Comparison of ENCODE assay signal across 10 mouse cellular contexts in the genomic region with DNA sequence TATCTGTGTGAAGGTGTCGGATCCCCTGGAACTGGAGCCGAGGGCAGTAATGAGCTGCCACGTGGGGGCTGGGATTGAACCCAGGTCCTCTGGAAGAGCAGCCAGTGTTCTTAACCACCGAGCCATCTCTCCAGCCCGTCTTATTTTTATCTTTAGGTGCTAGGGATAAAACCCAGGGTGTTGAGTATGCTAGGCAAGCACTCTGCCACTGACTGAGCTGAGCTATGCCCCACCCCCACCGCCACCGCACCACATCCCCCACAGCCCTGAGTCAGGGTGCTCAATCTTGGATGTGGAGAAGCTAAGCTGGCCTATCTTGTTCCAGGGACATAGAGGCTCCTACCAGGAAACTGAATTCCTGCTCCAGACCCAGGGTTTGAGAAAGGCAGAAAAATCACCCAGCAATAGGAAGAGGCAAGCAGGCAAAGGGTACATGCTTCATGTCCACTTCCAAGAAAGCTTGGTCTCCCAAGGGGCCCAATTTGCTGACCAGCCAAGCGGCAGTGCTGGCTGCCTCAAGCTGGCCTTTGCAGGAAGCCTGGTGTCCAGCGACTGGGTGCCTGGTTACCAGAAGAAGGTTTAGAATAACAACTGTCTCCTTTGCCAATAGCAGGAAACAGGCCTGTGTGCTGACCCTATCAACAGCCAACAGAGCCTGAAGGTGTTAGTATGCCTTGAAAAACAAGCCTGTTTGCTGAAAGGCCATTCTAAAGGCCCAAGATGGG. TPM values are rescaled to one million over a fixed set of nuclear protein-coding genes. Genes with fewer than 3 reads are reported as not detected.
DNase-seq lines count a peak whose midpoint lies in the region; ATAC-seq lines count a peak whose summit lies in the region.
"Had no signal": no experiment of that assay in that cellular context is flagged by ENCODE, and none has a peak within 500 bp of the region (broad histone marks: within the 10 kb centered on the region; RNA-seq: fewer than 3 reads in every experiment).

No protein-coding gene starts in this region.

- H3K4me1 ChIP-seq in heart, embryonic 10.5 days, result peaks cover 11% of the 10 kb centered on the region
- peaks cover 8% of the 10 kb centered on the region for H3K4me1 ChIP-seq in heart, embryonic 13.5 days
- no peaks in the 10 kb centered on the region for H3K4me1 ChIP-seq in midbrain, embryonic 16.5 days (ENCODE audit: control insufficient read depth, insufficient read depth, low read length)
- H3K4me1 ChIP-seq: embryonic facial prominence, embryonic 15.5 days; limb, embryonic 10.5 days had no signal

- peaks cover 26% of the 10 kb centered on the region for H3K36me3 ChIP-seq in heart, embryonic 10.5 days
- peaks cover 28% of the 10 kb centered on the region for H3K36me3 ChIP-seq in heart, embryonic 13.5 days
- H3K36me3 ChIP-seq in midbrain, embryonic 16.5 days (ENCODE audit: control insufficient read depth, insufficient read depth, low read length), result peaks cover 22% of the 10 kb centered on the region

- DNase-seq in heart, adult 11 months, result peak; percentile 97
- DNase-seq in heart, embryonic 10.5 days (ENCODE audit: low spot score), result no peak
- DNase-seq in right cerebral cortex, postnatal 10 days (ENCODE audit: low spot score in 2 of 2), result peak; percentile 63 to 78
- DNase-seq in right cerebral cortex, postnatal 25 days, result no peak
- no peak for DNase-seq in urinary bladder, postnatal 10 days (ENCODE audit: low spot score)

- H3K27ac ChIP-seq in heart, embryonic 10.5 days, result no peak overlapping the region
- H3K27ac ChIP-seq in heart, embryonic 13.5 days (replicated peaks), result 0 out of 2 replicates have a peak overlapping the region, but pooled peaks have one; percentile 24
- H3K27ac ChIP-seq in midbrain, embryonic 16.5 days (ENCODE audit: low read length), result no peak overlapping the region
- H3K27ac ChIP-seq: embryonic facial prominence, embryonic 15.5 days; limb, embryonic 10.5 days had no signal

- no peak overlapping the region for H3K4me2 ChIP-seq in heart, embryonic 13.5 days
- H3K4me2 ChIP-seq in midbrain, embryonic 16.5 days (ENCODE audit: low read length), result no peak overlapping the region
- H3K4me2 ChIP-seq: embryonic facial prominence, embryonic 15.5 days had no signal

- 48% methylated on average over 9 of the region's 9 CpGs for WGBS in heart, embryonic 10.5 days
- WGBS in heart, embryonic 13.5 days, result 45% methylated on average over 9 of the region's 9 CpGs
- 77% methylated on average over 9 of the region's 9 CpGs for WGBS in midbrain, embryonic 16.5 days

- ATAC-seq in heart, embryonic 13.5 days (ENCODE audit: extremely low read depth, insufficient number of reproducible peaks, low FRiP score, low TSS enrichment), result no peak
- no peak for ATAC-seq in megakaryocyte-erythroid progenitor cell, adult 5-6 weeks (replicated peaks; ENCODE audit: low FRiP score, low TSS enrichment, poor library complexity, severe bottlenecking)
- no peak for ATAC-seq in midbrain, embryonic 16.5 days

- no peaks in the 10 kb centered on the region for H3K9me3 ChIP-seq in heart, embryonic 10.5 days
- H3K9me3 ChIP-seq in heart, embryonic 13.5 days, result no peaks in the 10 kb centered on the region
- no peaks in the 10 kb centered on the region for H3K9me3 ChIP-seq in midbrain, embryonic 16.5 days (replicated peaks; ENCODE audit: control insufficient read depth, low read length, poor library complexity, severe bottlenecking)
- H3K9me3 ChIP-seq: embryonic facial prominence, embryonic 15.5 days; limb, embryonic 10.5 days had no signal

- no peak overlapping the region for H3K4me3 ChIP-seq in heart, embryonic 10.5 days
- no peak overlapping the region for H3K4me3 ChIP-seq in heart, embryonic 13.5 days
- H3K4me3 ChIP-seq in midbrain, embryonic 16.5 days (ENCODE audit: low read depth, low read length), result no peak overlapping the region
- H3K4me3 ChIP-seq: embryonic facial prominence, embryonic 15.5 days; limb, embryonic 10.5 days had no signal

- H3K27me3 ChIP-seq in heart, embryonic 10.5 days (ENCODE audit: insufficient read depth, poor library complexity, severe bottlenecking), result no peaks in the 10 kb centered on the region
- H3K27me3 ChIP-seq in heart, embryonic 13.5 days (replicated peaks), result no peaks in the 10 kb centered on the region
- no peaks in the 10 kb centered on the region for H3K27me3 ChIP-seq in midbrain, embryonic 16.5 days (ENCODE audit: control insufficient read depth, insufficient read depth, low read depth, low read length)
- H3K27me3 ChIP-seq: embryonic facial prominence, embryonic 15.5 days had no signal

- H3K9ac ChIP-seq in heart, embryonic 13.5 days, result no peak overlapping the region
- H3K9ac ChIP-seq in midbrain, embryonic 16.5 days (ENCODE audit: low read depth, low read length), result no peak overlapping the region
- H3K9ac ChIP-seq: embryonic facial prominence, embryonic 15.5 days had no signal

RNA-seq across cellular contexts. Expression of a gene that starts 9.4 kb away (rescaled TPM):
- 962 and 1,044 TPM in 2 replicates for polyA plus RNA-seq in heart, embryonic 10.5 days (2016; fragmentation: Nextera tagmentation; extraction: Ambion mirVana)
- 837 and 1,007 TPM in 2 replicates for polyA plus RNA-seq in heart, embryonic 13.5 days (2015; fragmentation: Nextera tagmentation; extraction: Ambion mirVana)
- total RNA-seq in megakaryocyte-erythroid progenitor cell, adult 5-6 weeks (2014; fragmentation: Nextera tagmentation), result 465 and 490 TPM in 2 replicates
- total RNA-seq in megakaryocyte-erythroid progenitor cell, adult 5-6 weeks (2017), result 208 and 245 TPM in 2 replicates
- 602 and 639 TPM in 2 replicates for polyA plus RNA-seq in midbrain, embryonic 16.5 days (2015; fragmentation: Nextera tagmentation; extraction: Ambion mirVana)

RNA-seq across cellular contexts. Expression of a gene that starts 17.6 kb away (rescaled TPM):
- polyA plus RNA-seq in heart, embryonic 10.5 days (2016; fragmentation: Nextera tagmentation; extraction: Ambion mirVana), result 4.2 and 5.4 TPM in 2 replicates
- polyA plus RNA-seq in heart, embryonic 13.5 days (2015; fragmentation: Nextera tagmentation; extraction: Ambion mirVana), result 3.3 and 3.9 TPM in 2 replicates
- 0.98 and 2.6 TPM in 2 replicates for total RNA-seq in megakaryocyte-erythroid progenitor cell, adult 5-6 weeks (2014; fragmentation: Nextera tagmentation)
- total RNA-seq in megakaryocyte-erythroid progenitor cell, adult 5-6 weeks (2017), result 2.1 and 4.7 TPM in 2 replicates
- polyA plus RNA-seq in midbrain, embryonic 16.5 days (2015; fragmentation: Nextera tagmentation; extraction: Ambion mirVana), result 20.1 and 22.5 TPM in 2 replicates

RNA-seq across cellular contexts. Expression of a gene that starts 20.5 kb away (rescaled TPM):
- polyA plus RNA-seq in heart, embryonic 10.5 days (2016; fragmentation: Nextera tagmentation; extraction: Ambion mirVana), result 0.48 and 0.53 TPM in 2 replicates
- 0.76 and 1.4 TPM in 2 replicates for polyA plus RNA-seq in heart, embryonic 13.5 days (2015; fragmentation: Nextera tagmentation; extraction: Ambion mirVana)
- 0.33 and 0.45 TPM in 2 replicates for total RNA-seq in megakaryocyte-erythroid progenitor cell, adult 5-6 weeks (2014; fragmentation: Nextera tagmentation)
- total RNA-seq in megakaryocyte-erythroid progenitor cell, adult 5-6 weeks (2017), result 1.4 TPM in 2 replicates
- 0.85 and 0.95 TPM in 2 replicates for polyA plus RNA-seq in midbrain, embryonic 16.5 days (2015; fragmentation: Nextera tagmentation; extraction: Ambion mirVana)

RNA-seq across cellular contexts. Expression of a gene that starts 30.4 kb away (rescaled TPM):
- polyA plus RNA-seq in heart, embryonic 10.5 days (2016; fragmentation: Nextera tagmentation; extraction: Ambion mirVana), result 1.8 and 2.4 TPM in 2 replicates
- polyA plus RNA-seq in heart, embryonic 13.5 days (2015; fragmentation: Nextera tagmentation; extraction: Ambion mirVana), result 1.6 and 1.7 TPM in 2 replicates
- 2.7 and 15.3 TPM in 2 replicates for total RNA-seq in megakaryocyte-erythroid progenitor cell, adult 5-6 weeks (2014; fragmentation: Nextera tagmentation)
- total RNA-seq in megakaryocyte-erythroid progenitor cell, adult 5-6 weeks (2017), result 0.75 and 1.1 TPM in 2 replicates
- polyA plus RNA-seq in midbrain, embryonic 16.5 days (2015; fragmentation: Nextera tagmentation; extraction: Ambion mirVana), result 4.2 and 6.4 TPM in 2 replicates

RNA-seq across cellular contexts. Expression of a gene that starts 31.1 kb away (rescaled TPM):
- polyA plus RNA-seq in heart, embryonic 10.5 days (2016; fragmentation: Nextera tagmentation; extraction: Ambion mirVana), result 38.9 and 47.7 TPM in 2 replicates
- polyA plus RNA-seq in heart, embryonic 13.5 days (2015; fragmentation: Nextera tagmentation; extraction: Ambion mirVana), result 26.8 and 28.7 TPM in 2 replicates
- 23.2 and 26.7 TPM in 2 replicates for total RNA-seq in megakaryocyte-erythroid progenitor cell, adult 5-6 weeks (2014; fragmentation: Nextera tagmentation)
- total RNA-seq in megakaryocyte-erythroid progenitor cell, adult 5-6 weeks (2017), result 36.6 and 39.8 TPM in 2 replicates
- polyA plus RNA-seq in midbrain, embryonic 16.5 days (2015; fragmentation: Nextera tagmentation; extraction: Ambion mirVana), result 31.1 and 33.6 TPM in 2 replicates

Comparison
In these comparisons a context has a peak if more than half of its experiments do, and no peak if none do; other contexts are left out.
1. DNase-seq: peak in heart, adult 11 months (single experiment) and right cerebral cortex, postnatal 10 days (2 of 2); none in heart, embryonic 10.5 days (single experiment), right cerebral cortex, postnatal 25 days (single experiment) and urinary bladder, postnatal 10 days (single experiment).